Mouse (Mus musculus) frontal cortex, adult 2 months (tissue): ENCODE results near the gene Prss41. TPM values are rescaled to one million over a fixed set of nuclear protein-coding genes. Genes with fewer than 3 reads are reported as not detected.
A peak's percentile ranks its signal among the peaks of the same experiment; 100 is the strongest.

Source experiments
- DNase-seq, 2 experiments: peaks; one replicate each; pipeline ENCODE4 v3.0.0; 2022; ENCODE audit warnings: low spot score in 1 of 2; ENCODE audit errors: extremely low spot score in 1 of 2
- polyA plus RNA-seq: library from polyadenylated mRNA; depleted of rRNA; stranded (reverse); fragments of >200 nt; gene quantifications from 2 replicates; pipeline ENCODE4 v1.2.3, GENCODE M21; 2012

The Prss41 gene
- polyA plus RNA-seq, 1 experiment: 0.10 TPM

GRCm38 (mm10) chr17:23828271-23829001 lies 15.5 kb downstream of the Prss41 start:
- DNase-seq: peak in 1 of 2 experiments; percentile 55

GRCm38 (mm10) chr17:23825591-23825990 lies 18.4 kb downstream of the Prss41 start:
- no peak for DNase-seq

- no peak for DNase-seq
Measured at GRCm38 (mm10) chr17:23823614-23824013, 20.4 kb downstream of the Prss41 start.

- no peak for DNase-seq
Measured at GRCm38 (mm10) chr17:23823018-23823417, 21.0 kb downstream of the Prss41 start.

GRCm38 (mm10) chr17:23822094-23822493 lies 21.9 kb downstream of the Prss41 start:
- no peak for DNase-seq

- no peak for DNase-seq
Measured at GRCm38 (mm10) chr17:23820731-23821130, 23.2 kb downstream of the Prss41 start.

GRCm38 (mm10) chr17:23819235-23819634 lies 24.7 kb downstream of the Prss41 start:
- no peak for DNase-seq

GRCm38 (mm10) chr17:23818579-23818978 lies 25.4 kb downstream of the Prss41 start:
- no peak for DNase-seq

- no peak for DNase-seq
Measured at GRCm38 (mm10) chr17:23815641-23816040, 28.3 kb downstream of the Prss41 start.

GRCm38 (mm10) chr17:23807918-23808317 lies 36.1 kb downstream of the Prss41 start:
- DNase-seq: no peak

- peak in 1 of 2 experiments; percentile 36 for DNase-seq
Measured at GRCm38 (mm10) chr17:23806867-23807266, 37.1 kb downstream of the Prss41 start.

GRCm38 (mm10) chr17:23804426-23805085 lies 39.4 kb downstream of the Prss41 start:
- no peak for DNase-seq

GRCm38 (mm10) chr17:23803366-23804041 lies 40.5 kb downstream of the Prss41 start:
- peak in 1 of 2 experiments; percentile 68 for DNase-seq

- peak; percentile 98 to 99 for DNase-seq
Measured at GRCm38 (mm10) chr17:23802746-23803365, 41.1 kb downstream of the Prss41 start.

- DNase-seq: no peak
Measured at GRCm38 (mm10) chr17:23801627-23802026, 42.3 kb downstream of the Prss41 start.

- DNase-seq: no peak
Measured at GRCm38 (mm10) chr17:23797316-23797715, 46.7 kb downstream of the Prss41 start.

- no peak for DNase-seq
Measured at GRCm38 (mm10) chr17:23795323-23795722, 48.6 kb downstream of the Prss41 start.

- DNase-seq: no peak
Measured at GRCm38 (mm10) chr17:23791079-23791357, 53.0 kb downstream of the Prss41 start.

GRCm38 (mm10) chr17:23790269-23791078 lies 53.5 kb downstream of the Prss41 start, which contains the start of gene Srrm2:
Gene Srrm2, plus strand, starts transcription at chr17:23790532.
- DNase-seq: peak in 1 of 2 experiments; percentile 54

- no peak for DNase-seq
Measured at GRCm38 (mm10) chr17:23789749-23790268, 54.2 kb downstream of the Prss41 start.
